Mouse (Mus musculus): ENCODE results near the gene Rab22a. TPM values are rescaled to one million over a fixed set of nuclear protein-coding genes. Genes with fewer than 3 reads are reported as not detected.

The Rab22a gene
- total and polyA plus RNA-seq, 3 experiments = 5.9 to 16.9 (median 9.3) TPM

GRCm38 (mm10) chr2:173649762-173650161 lies 9.8 kb upstream of the Rab22a start:
- peaks cover 0 to 14% of the 10 kb centered on the region in 2 experiments for H3K36me3 ChIP-seq (replicated peaks in 1 of 2; ENCODE audit: control insufficient read depth in 1 of 2, insufficient read depth in 1 of 2, low read length in 1 of 2)
- no peak for DNase-seq (ENCODE audit: extremely low read depth)
- no peaks in the 10 kb centered on the region for H3K9me3 ChIP-seq (replicated peaks; ENCODE audit: low read length)
- no peaks in the 10 kb centered on the region; a peak in 1 of 4 replicates for H3K4me1 ChIP-seq (ENCODE audit: control insufficient read depth in 1 of 2, insufficient read depth in 2 of 2)
- TF ChIP-seq IRF4 (IDR thresholded peaks at IDR 0.05; ENCODE audit: low read depth, low read length) (no peak), MYC (IDR thresholded peaks at IDR 0.05; ENCODE audit: low read depth, low read length) (no peak), TCF12 (IDR thresholded peaks at IDR 0.05; ENCODE audit: low read depth, low read length) (no peak), HCFC1 (IDR thresholded peaks at IDR 0.05; ENCODE audit: low read depth, low read length) (no peak), ZKSCAN1 (IDR thresholded peaks at IDR 0.05; ENCODE audit: borderline replicate concordance, low read depth, low read length) (no peak), ELF1 (IDR thresholded peaks at IDR 0.05; ENCODE audit: low read depth, low read length) (no peak), NELFE (IDR thresholded peaks at IDR 0.05; ENCODE audit: low read depth, low read length) (no peak), ZC3H11A (IDR thresholded peaks at IDR 0.05; ENCODE audit: low read depth, low read length) (no peak), CTCF (conservative IDR thresholded peaks at IDR 0.05 in 1 of 2, IDR thresholded peaks at IDR 0.05 in 1 of 2; ENCODE audit: low read depth in 2 of 2, low read length in 2 of 2) (no peak), ZMIZ1 (IDR thresholded peaks at IDR 0.05; ENCODE audit: low read depth, low read length) (no peak), GABPA (IDR thresholded peaks at IDR 0.05; ENCODE audit: insufficient replicate concordance, low read depth, low read length) (no peak), EP300 (IDR thresholded peaks at IDR 0.05; ENCODE audit: low read length) (no peak), MAX (IDR thresholded peaks at IDR 0.05; ENCODE audit: low read length) (no peak)
- in situ Hi-C loops (cut with MboI; ENCODE audit: low pct_ligation_motif_present, low pct_unique_long_range_greater_than_20kb, low sequenced_read_pairs) = no loop called here
- H3K4me2 ChIP-seq (ENCODE audit: insufficient read depth, low read depth, poor library complexity, severe bottlenecking) = no peak overlapping the region
- H3K4me3 ChIP-seq (replicated peaks in 1 of 3; ENCODE audit: low read depth in 2 of 3, low read length in 2 of 3, poor library complexity in 1 of 3) = no peak overlapping the region
- dilution Hi-C loops (cut with MboI; ENCODE audit: extremely low pct_ligation_motif_present, extremely low pct_unique_long_range_greater_than_20kb, low sequenced_read_pairs) = no loop called here
- no peak overlapping the region for H3K27ac ChIP-seq (ENCODE audit: insufficient read depth, low read depth)
- H3K27me3 ChIP-seq (replicated peaks) = no peaks in the 10 kb centered on the region
- no peaks in the 10 kb centered on the region for H3K79me2 ChIP-seq (replicated peaks; ENCODE audit: control insufficient read depth, extremely low read depth, insufficient read depth, poor library complexity, severe bottlenecking)
- H3K9ac ChIP-seq (ENCODE audit: insufficient read depth, low read depth) = no peak overlapping the region

GRCm38 (mm10) chr2:173653526-173653925 lies 6.0 kb upstream of the Rab22a start:
- H3K27me3 ChIP-seq (replicated peaks) = no peaks in the 10 kb centered on the region
- H3K36me3 ChIP-seq (replicated peaks in 1 of 2; ENCODE audit: control insufficient read depth in 1 of 2, insufficient read depth in 1 of 2, low read length in 1 of 2) = peaks cover 0 to 10% of the 10 kb centered on the region in 2 experiments
- no peak overlapping the region for H3K9ac ChIP-seq (ENCODE audit: insufficient read depth, low read depth)
- H3K79me2 ChIP-seq (replicated peaks; ENCODE audit: control insufficient read depth, extremely low read depth, insufficient read depth, poor library complexity, severe bottlenecking) = no peaks in the 10 kb centered on the region
- no peak overlapping the region for H3K4me3 ChIP-seq (replicated peaks in 1 of 3; ENCODE audit: low read depth in 2 of 3, low read length in 2 of 3, poor library complexity in 1 of 3)
- in situ Hi-C loops (cut with MboI; ENCODE audit: low pct_ligation_motif_present, low pct_unique_long_range_greater_than_20kb, low sequenced_read_pairs) = no loop called here
- TF ChIP-seq HCFC1 (IDR thresholded peaks at IDR 0.05; ENCODE audit: low read depth, low read length) = no peak
- TF ChIP-seq USF1 (IDR thresholded peaks at IDR 0.05; ENCODE audit: low read depth, low read length) = no peak
- TF ChIP-seq CTCF (conservative IDR thresholded peaks at IDR 0.05 in 1 of 2, IDR thresholded peaks at IDR 0.05 in 1 of 2; ENCODE audit: low read depth in 2 of 2, low read length in 2 of 2) = no peak
- no peak for TF ChIP-seq IRF4 (IDR thresholded peaks at IDR 0.05; ENCODE audit: low read depth, low read length)
- no peak for TF ChIP-seq ETS1 (conservative IDR thresholded peaks at IDR 0.05; ENCODE audit: low read depth, low read length)
- no peak for TF ChIP-seq E2F4 (IDR thresholded peaks at IDR 0.05; ENCODE audit: insufficient replicate concordance, low read depth, low read length)
- TF ChIP-seq MAFK (IDR thresholded peaks at IDR 0.05; ENCODE audit: insufficient replicate concordance, low read length) = no peak
- TF ChIP-seq CHD1 (IDR thresholded peaks at IDR 0.05; ENCODE audit: low read depth, low read length) = no peak
- TF ChIP-seq POLR2AphosphoS2 (IDR thresholded peaks at IDR 0.05; ENCODE audit: low read depth, low read length) = no peak
- TF ChIP-seq KAT2A (IDR thresholded peaks at IDR 0.05; ENCODE audit: insufficient replicate concordance, low read length) = no peak
- TF ChIP-seq MAZ (IDR thresholded peaks at IDR 0.05; ENCODE audit: low read depth, low read length) = no peak
- no peak for TF ChIP-seq ZNF384 (IDR thresholded peaks at IDR 0.05; ENCODE audit: low read depth, low read length)
- TF ChIP-seq USF2 (conservative IDR thresholded peaks at IDR 0.05; ENCODE audit: low read depth, low read length) = no peak
- no peak for TF ChIP-seq PAX5 (IDR thresholded peaks at IDR 0.05; ENCODE audit: low read length)
- TF ChIP-seq SMC3 (IDR thresholded peaks at IDR 0.05; ENCODE audit: low read depth, low read length) = no peak
- no peak for TF ChIP-seq POLR2A (IDR thresholded peaks at IDR 0.05; ENCODE audit: low read depth, low read length)
- TF ChIP-seq ELF1 (IDR thresholded peaks at IDR 0.05; ENCODE audit: low read depth, low read length) = no peak
- no peak for TF ChIP-seq UBTF (IDR thresholded peaks at IDR 0.05; ENCODE audit: low read depth, low read length)
- TF ChIP-seq TBP (conservative IDR thresholded peaks at IDR 0.05; ENCODE audit: low read depth, low read length) = no peak
- no peak for TF ChIP-seq ZKSCAN1 (IDR thresholded peaks at IDR 0.05; ENCODE audit: borderline replicate concordance, low read depth, low read length)
- H3K9me3 ChIP-seq (replicated peaks; ENCODE audit: low read length) = no peaks in the 10 kb centered on the region
- no peak for DNase-seq (ENCODE audit: extremely low read depth)
- dilution Hi-C loops (cut with MboI; ENCODE audit: extremely low pct_ligation_motif_present, extremely low pct_unique_long_range_greater_than_20kb, low sequenced_read_pairs) = no loop called here
- H3K27ac ChIP-seq (ENCODE audit: insufficient read depth, low read depth) = no peak overlapping the region
- H3K4me2 ChIP-seq (ENCODE audit: insufficient read depth, low read depth, poor library complexity, severe bottlenecking) = no peak overlapping the region
- H3K4me1 ChIP-seq (ENCODE audit: control insufficient read depth in 1 of 2, insufficient read depth in 2 of 2) = peaks cover 4 to 6% of the 10 kb centered on the region in 2 experiments; a peak in 3 of 4 replicates
